Mouse (Mus musculus) right cerebral cortex, postnatal 10 days (tissue): Measurements from ENCODE around the gene Pdcd1lg2.
"Not testable (repeated sequence)": the region's sequence is repeated elsewhere in the genome, so short reads cannot be mapped to it uniquely, and the experiment has no call there.

Source experiments
- DNase-seq, 2 experiments: peaks; one replicate each; pipeline ENCODE4 v3.0.0; 2021; ENCODE audit warnings: low spot score in 2 of 2

The Pdcd1lg2 gene

DNA sequence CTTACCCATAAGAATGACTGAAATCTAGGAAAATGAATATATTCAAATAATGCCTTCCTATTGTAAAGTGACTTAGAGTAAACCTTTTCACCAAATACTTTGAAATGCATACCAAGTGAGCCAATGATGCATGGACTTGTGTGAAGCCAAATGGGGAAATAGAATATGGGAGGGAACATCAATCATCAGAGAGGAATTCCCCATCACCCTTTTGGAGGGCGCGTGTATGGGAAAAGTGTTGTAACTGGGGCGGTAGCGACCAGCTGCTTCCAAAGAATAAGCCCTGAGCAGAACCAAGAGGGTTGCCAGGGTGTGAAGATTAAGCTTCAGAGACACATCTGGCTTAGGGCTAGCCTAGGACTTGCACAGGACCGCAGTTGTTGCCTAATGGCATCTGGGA is 27.4 kb upstream of the Pdcd1lg2 start:
- DNase-seq: no peak

- DNase-seq: no peak
Measured at GRCm38 (mm10) chr19:29384412-29384811, 26.3 kb upstream of the Pdcd1lg2 start.

DNA sequence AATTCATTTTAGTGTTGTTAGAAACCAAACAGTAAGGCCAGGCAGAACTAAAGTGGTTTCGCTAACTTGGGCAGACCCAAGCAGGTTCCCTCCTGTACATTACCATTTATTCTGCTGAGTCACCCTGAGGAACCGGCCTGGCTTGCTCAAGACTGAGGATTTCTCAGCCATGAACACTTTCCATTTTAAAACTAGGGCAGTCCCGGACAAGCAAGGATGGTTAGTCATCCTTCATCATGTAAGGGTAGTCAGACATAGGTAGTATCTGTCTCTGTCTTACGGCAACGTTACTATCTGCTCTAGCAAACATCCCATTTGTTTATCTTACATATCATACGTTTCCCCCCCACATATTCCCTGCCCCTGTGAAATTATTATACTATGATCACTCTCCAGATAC is 25.7 kb upstream of the Pdcd1lg2 start:
- DNase-seq: no peak

DNA sequence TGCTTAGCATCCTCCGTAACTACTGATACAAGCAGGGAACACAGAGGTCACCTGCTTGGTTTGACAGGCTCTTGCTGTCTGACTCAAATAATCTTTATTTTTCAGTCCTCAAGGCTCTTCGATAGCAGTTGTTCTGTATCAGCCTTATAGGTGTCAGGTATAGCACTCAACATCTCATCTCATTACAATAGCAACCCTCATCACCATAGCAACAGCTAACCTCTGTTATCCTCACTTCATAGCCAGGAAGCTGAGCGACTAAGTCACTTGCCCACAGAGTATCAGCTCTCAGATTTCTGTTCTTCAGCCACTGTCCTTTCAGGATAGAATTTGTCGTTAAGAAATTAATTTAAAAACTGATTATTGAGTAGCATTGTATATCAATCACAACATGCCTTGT is 24.9 kb upstream of the Pdcd1lg2 start:
- DNase-seq: no peak

GRCm38 (mm10) chr19:29388818-29389217 is 21.9 kb upstream of the Pdcd1lg2 start:
- DNase-seq: no peak

- DNase-seq: no peak
Measured at GRCm38 (mm10) chr19:29390483-29390882, 20.2 kb upstream of the Pdcd1lg2 start.

DNA sequence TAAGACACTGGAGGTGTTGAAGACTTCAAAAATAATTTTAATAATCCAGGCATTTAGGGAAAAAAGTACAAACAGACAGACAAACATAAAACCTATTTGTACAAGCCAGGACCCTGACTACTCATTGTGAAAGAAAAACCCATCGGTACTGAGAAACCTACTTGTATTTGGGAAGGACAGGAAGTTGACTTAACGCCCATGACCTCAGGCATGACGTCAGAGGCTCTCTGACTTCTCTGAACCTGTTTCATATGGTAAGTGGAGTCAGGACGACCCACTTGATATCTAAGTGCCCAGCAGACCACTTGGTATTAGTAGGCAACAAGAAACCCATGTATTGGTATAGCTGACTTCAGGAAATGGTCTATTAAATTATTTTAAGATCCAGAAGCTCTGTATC is 19.4 kb upstream of the Pdcd1lg2 start:
- DNase-seq: no peak

DNA sequence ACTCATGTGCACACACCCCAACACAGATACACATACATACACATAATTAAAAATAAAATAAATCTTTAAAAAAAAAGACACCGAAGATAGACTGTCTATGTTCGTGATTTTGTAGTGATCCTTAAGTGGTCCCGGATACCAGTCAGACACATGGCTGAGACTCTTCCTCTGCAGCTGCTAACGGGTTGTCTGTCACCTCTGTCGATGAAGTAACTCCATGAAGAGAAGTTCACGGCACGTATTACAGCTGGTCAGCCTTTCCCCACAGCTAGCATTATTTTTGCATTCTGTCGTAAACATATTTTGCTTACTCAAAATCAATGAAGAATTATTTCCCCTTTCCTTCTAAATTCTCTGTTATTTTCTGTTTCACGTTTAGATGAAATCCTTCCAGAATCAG is 17.4 kb upstream of the Pdcd1lg2 start:
- no peak for DNase-seq

- DNase-seq: no peak
Measured at GRCm38 (mm10) chr19:29394721-29395120, 16.0 kb upstream of the Pdcd1lg2 start.

DNA sequence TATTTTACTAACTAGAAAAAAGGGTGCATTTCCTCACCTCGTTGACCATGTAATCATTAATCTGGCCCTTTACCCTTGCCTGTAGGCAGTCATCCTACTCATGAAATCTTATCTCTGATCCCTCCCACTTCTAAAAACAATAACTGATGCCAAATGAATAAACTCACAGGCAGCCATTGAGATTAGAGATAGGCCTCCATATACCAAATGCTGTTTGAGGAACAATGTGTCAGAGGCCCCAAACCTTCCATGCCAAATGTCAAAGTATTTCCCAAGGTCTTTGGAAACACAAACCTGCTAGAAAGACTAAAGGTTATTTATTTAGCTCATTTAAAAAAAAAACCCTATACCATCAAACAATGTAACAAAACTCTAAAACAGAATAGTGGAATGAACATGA is 14.4 kb upstream of the Pdcd1lg2 start:
- DNase-seq: no peak

DNA sequence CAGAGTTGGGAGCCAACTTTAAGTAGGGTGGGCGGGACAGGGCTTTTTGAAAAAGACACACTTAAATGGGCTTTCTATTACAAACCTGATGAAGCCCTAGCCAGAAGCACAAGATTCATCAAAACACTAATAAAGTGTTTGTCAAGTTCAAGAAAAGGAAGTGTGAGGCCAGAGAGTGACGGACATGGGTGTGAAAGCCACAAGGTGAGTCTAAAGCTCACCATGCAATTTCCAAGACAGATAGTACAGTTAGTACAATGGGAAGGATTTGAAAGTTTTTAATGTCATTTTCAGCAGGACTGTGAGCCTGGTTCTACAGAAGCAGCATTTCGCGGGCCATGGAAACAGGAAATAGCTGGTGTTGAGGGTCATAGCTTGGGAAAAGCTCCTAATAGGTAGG is 10.9 kb upstream of the Pdcd1lg2 start:
- no peak for DNase-seq

DNA sequence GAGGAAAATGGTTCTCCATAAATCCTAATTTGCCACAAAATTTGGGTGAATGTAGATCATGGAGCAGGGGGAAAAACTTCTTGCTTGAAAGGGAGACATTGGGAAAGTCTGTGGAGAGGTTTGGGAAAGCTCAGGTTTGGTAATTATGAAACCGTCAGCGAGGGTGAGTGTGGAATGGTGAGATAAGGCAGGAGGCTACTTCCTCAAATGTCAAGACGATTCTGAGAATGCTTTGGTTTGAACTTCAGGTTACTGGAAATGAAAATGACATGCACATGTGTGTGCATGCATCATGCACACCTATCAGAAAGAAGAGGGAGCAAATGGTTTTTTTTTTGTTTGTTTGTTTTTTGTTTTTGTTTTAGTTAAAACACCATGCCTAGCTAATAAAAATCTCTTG is 10.3 kb upstream of the Pdcd1lg2 start:
- no peak for DNase-seq

DNA sequence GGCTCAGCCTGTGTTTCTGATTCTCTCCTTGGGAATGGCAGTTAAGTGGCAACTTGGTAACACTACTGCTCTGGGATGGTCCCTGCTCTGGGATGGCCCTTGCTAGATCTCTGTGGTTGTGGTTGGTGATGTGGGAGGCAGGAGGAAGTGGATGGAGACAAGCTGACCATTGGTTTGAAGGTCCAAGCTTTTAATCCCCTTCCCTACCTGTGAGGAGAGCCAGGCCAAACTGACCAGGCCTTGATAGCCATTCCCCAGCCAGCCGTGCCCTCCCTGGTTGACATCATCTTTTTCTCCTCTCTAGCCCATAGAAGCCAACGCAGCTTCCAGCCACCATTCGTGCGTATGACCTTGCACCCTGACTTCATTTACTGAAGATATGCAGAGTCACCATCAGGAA is 8.1 kb upstream of the Pdcd1lg2 start:
- DNase-seq: no peak

DNA sequence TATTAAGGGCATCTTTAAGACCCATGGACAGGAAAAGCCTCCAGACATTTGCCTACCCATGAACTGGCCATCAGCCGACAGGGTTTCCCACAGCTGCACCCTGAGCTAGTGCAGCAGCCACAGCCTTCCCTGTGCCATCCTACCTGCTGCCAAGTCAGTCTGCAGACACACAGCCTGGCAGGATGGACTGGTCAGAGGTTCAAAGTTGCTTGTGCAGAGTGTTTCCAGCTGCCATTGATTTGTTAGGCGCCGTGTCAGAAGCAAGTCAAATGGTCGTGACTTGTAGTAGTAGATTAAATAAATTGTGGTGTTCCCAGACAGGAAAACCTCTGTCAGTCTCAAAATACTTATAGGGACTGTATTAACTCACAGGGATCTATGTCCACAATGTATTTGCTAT is 7.5 kb upstream of the Pdcd1lg2 start:
- no peak for DNase-seq

DNA sequence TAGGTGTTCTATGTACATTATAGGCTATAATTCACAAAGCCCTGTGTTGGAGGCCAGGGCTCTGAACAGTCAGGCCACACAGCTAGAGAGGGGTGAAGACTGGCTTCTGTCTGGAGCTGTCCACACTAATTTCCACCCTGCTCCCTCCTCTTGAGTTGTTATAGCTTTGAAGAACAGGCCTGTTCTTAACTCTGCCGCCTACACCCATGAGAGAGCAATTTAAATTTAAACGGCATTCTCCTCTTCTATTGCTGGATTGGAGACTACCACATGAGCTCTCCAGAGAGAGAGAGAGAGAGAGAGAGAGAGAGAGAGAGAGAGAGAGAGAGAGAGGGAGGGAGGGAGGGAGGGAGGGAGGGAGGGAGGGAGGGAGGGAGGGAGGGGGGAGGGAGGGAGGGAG is 5.3 kb upstream of the Pdcd1lg2 start:
- no peak for DNase-seq

DNA sequence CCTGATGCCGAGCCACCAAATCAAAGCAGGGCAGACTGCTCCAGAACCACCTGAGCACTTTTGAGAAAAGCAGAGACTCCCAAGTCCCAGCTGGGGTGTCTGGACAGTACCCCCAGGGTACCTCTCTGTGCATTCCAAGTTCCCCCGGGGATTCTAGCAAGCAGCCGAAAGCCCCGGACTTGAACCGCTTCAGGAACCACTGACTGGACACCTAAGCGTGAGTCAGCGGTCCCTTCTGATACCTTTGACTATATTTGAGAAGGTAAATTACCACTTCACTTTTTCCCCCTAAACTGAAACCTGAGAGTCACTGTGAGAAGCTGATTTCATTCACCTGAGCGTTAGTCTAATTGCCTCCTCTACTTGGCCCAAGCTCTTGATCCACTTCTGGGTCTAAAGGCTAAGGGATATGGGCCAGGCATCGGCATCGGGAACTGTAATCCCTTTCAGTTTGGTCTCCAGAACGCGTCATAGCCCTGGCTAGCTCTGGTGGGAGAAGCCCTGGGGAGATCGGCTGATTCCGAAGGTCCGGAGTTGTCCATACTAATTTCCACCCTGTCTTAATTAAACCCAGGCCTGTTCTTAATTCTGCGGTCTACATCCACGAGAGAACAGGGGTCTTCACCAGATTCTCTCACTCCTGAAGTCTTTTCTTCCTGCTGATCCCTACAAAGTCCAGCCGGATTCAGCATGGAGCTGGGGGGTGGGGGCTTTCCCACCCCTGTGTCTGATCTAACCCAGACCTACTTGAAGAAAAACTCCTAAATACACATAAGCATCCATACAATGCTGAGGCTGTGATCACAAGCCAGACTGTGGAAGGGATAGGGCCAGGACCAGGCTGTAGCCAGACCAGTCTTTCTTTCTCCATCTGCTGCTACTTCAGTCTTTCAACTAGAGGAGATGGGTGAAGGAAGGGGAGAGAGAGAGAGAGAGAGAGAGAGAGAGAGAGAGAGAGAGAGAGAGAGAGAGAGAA is 4.4 kb upstream of the Pdcd1lg2 start:
- DNase-seq: no peak

DNA sequence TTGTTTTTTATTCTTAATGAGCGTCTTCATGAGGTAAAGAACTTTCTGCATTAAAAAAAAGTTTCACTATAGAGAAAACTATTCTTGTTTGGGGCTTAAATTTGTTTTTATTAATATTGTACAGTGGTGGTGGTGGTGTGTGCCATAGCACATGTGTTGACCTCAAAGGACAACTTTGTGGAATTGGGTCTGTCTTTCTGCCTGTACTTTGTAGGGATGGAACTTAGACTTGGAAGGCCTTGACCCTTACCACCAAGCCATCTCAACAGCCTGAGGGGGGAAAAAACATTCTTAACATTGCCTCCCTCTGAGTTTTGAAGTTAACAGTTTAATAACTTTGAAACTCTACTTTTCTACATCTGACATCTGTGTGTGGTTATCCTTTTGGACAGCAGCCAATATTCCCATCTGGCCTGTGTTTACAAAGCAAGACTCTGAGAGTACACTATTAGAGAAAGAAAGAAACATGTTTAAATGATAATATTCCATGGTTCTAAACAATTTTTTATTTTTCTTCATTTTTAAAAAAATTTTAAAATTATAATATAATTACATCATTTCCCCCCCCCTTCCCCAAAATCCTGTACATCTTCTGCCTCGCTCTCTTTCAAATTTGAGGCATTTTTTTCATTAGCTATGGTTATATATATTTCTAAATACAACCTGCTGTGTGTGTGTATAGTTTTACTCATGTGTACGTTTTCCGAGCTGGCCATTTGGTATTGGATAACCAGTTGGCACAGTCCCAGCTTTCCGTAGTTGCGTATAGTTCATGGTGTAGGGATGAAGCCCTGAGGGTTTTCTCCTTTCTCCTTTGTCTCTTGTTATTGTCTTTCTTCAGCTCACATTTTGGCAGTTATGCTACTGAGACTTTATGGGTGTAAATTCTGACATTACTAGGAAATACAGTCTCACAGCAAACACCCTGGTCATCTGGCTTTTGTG is 2.0 kb downstream of the Pdcd1lg2 start:
- peak; percentile 29 to 45 for DNase-seq

- DNase-seq: no peak
Measured at GRCm38 (mm10) chr19:29414513-29414912, 3.8 kb downstream of the Pdcd1lg2 start.

- not testable (repeated sequence) for DNase-seq
Measured at GRCm38 (mm10) chr19:29414917-29415316, 4.2 kb downstream of the Pdcd1lg2 start.

- no peak for DNase-seq
Measured at GRCm38 (mm10) chr19:29416393-29416902, 5.7 kb downstream of the Pdcd1lg2 start.

GRCm38 (mm10) chr19:29417188-29417587 is 6.5 kb downstream of the Pdcd1lg2 start:
- no peak for DNase-seq

GRCm38 (mm10) chr19:29417894-29418293 is 7.2 kb downstream of the Pdcd1lg2 start:
- no peak for DNase-seq
